Mouse (Mus musculus) heart, embryonic 12.5 days (tissue): Measurements from ENCODE around the gene Lsg1. TPM values are rescaled to one million over a fixed set of nuclear protein-coding genes. Genes with fewer than 3 reads are reported as not detected.

Experiments
- ATAC-seq: fragments of 200-750 bp; cut with Nextera tagmentation; 2 replicates; pipeline ENCODE4 v1.8.0; 2017; ENCODE audit warnings: moderate TSS enrichment, moderate library complexity; ENCODE audit not compliant: insufficient number of reproducible peaks, low FRiP score
- H3K27ac ChIP-seq: fragments of 300-500 bp; sonication (generic); 2 replicates; pipeline ENCODE4 v1.5.1; 2016; ENCODE audit warnings: mild to moderate bottlenecking, moderate library complexity; ENCODE audit not compliant: poor library complexity, severe bottlenecking
- H3K27me3 ChIP-seq: fragments of 300-500 bp; sonication (generic); replicated peaks from 2 replicates; pipeline ENCODE4 v1.6.1; 2016; ENCODE audit warnings: mild to moderate bottlenecking, moderate library complexity
- H3K36me3 ChIP-seq: fragments of 300-500 bp; sonication (generic); 2 replicates; pipeline ENCODE4 v1.6.1; 2016; ENCODE audit warnings: mild to moderate bottlenecking, moderate library complexity
- H3K4me1 ChIP-seq: fragments of 300-500 bp; sonication (generic); replicated peaks from 2 replicates; pipeline ENCODE4 v1.6.1; 2016; ENCODE audit warnings: mild to moderate bottlenecking
- H3K4me2 ChIP-seq: fragments of 300-500 bp; sonication (generic); 2 replicates; pipeline ENCODE4 v1.6.1; 2016; ENCODE audit warnings: mild to moderate bottlenecking, moderate library complexity
- H3K4me3 ChIP-seq: fragments of 300-500 bp; sonication (generic); 2 replicates; pipeline ENCODE4 v1.5.1; 2016; ENCODE audit warnings: mild to moderate bottlenecking
- H3K9ac ChIP-seq: fragments of 300-500 bp; sonication (generic); 2 replicates; pipeline ENCODE4 v1.6.1; 2016; ENCODE audit warnings: mild to moderate bottlenecking, moderate library complexity
- H3K9me3 ChIP-seq: fragments of 300-500 bp; sonication (generic); replicated peaks from 2 replicates; pipeline ENCODE4 v1.6.1; 2016; ENCODE audit warnings: mild to moderate bottlenecking, moderate library complexity
- WGBS: fragments of 180-500 bp; shearing (Covaris S2); methylation state at CpG from one replicate; pipeline ENCODE4 v1.1.7; 2016; 5-methylcytosine and 5-hydroxymethylcytosine counted together
- polyA plus RNA-seq: library from polyadenylated mRNA; unstranded; fragments of >200 nt; fragmentation: Nextera tagmentation; extraction: Ambion mirVana; gene quantifications from 2 replicates; pipeline ENCODE4 v1.2.1, GENCODE M21; 2016

Lsg1 gene
- polyA plus RNA-seq, 1 experiment from 2014 or later = 42.9 TPM

DNA sequence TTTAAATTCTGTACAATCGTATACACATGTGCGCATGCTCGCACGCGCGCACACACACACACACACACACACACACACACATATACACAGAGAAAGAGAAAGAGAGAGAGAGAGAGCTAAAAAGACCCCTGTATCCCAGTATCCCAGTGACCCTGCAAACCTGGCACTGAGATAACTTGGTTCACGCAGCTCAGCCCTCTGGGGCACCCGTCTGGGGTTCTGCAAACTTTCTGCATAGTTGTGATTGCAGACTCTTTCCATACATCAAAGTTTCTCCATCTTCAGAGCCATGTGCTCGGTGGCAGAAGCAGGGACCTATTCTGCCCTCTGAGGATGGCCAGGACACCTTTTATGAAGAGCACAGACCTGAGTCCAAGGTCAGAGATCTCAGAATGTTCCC, 70.4 kb downstream of the Lsg1 start:
- Histone ChIP-seq H3K9ac (no peak overlapping the region), H3K27ac (no peak overlapping the region), H3K9me3 (0 out of 2 replicates have a peak, but pooled peaks cover 5% of the 10 kb centered on the region), H3K4me1 (peaks cover 51% of the 10 kb centered on the region), H3K27me3 (no peaks in the 10 kb centered on the region), H3K36me3 (peaks cover 13% of the 10 kb centered on the region; the same call in 1 of the 2 replicates), H3K4me3 (no peak overlapping the region), H3K4me2 (no peak overlapping the region)
- 87% methylated on average over 9 of the region's 9 CpGs for WGBS
- no peak for ATAC-seq

DNA sequence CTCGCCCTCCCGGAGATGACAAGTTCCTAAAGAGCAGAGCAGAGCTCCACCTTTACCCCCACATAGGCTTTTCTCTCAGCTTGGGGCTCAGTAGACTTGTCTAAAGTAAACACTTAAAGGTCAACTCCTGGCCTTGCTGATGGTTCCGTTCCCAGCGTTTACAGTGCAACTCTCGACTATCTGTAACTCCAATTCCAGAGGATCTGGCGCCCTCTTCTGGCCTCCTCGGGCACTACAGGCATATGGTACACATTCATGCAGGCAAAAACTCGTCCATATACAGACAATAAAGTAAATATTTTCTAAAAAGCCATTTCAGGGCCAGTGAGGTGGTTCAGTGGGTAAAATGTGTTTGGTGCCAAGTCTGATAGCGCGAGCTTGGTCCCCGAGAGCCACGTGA, 72.0 kb downstream of the Lsg1 start:
- Histone ChIP-seq H3K27ac (no peak overlapping the region), H3K27me3 (no peaks in the 10 kb centered on the region), H3K36me3 (peaks cover 12% of the 10 kb centered on the region; the same call in 1 of the 2 replicates), H3K4me1 (peaks cover 61% of the 10 kb centered on the region), H3K9ac (no peak overlapping the region), H3K9me3 (0 out of 2 replicates have a peak, but pooled peaks cover 5% of the 10 kb centered on the region), H3K4me3 (no peak overlapping the region), H3K4me2 (no peak overlapping the region)
- no peak for ATAC-seq
- WGBS = 67% methylated on average over 12 of the region's 12 CpGs

- 0 out of 2 replicates have a peak, but pooled peaks cover 5% of the 10 kb centered on the region for H3K9me3 ChIP-seq
- peaks cover 6% of the 10 kb centered on the region; the same call in 1 of the 2 replicates for H3K27me3 ChIP-seq
- peak overlapping the region; percentile 22; the same call in 1 of the 2 replicates for H3K4me2 ChIP-seq
- H3K4me1 ChIP-seq = peaks cover 53% of the 10 kb centered on the region
- H3K4me3 ChIP-seq = no peak overlapping the region
- 50% methylated on average over 20 of the region's 20 CpGs for WGBS
- 0 out of 2 replicates have a peak overlapping the region, but pooled peaks have one; percentile 29 for H3K9ac ChIP-seq
- H3K36me3 ChIP-seq = peaks cover 12% of the 10 kb centered on the region; the same call in 1 of the 2 replicates
- H3K27ac ChIP-seq = peak overlapping the region; percentile 66
- peak; percentile 9; the same call in 1 of the 2 replicates for ATAC-seq
These were observed 74.1 kb downstream of the Lsg1 start for GRCm38 (mm10) chr16:30513050-30514024.

GRCm38 (mm10) chr16:30512375-30513049, 74.9 kb downstream of the Lsg1 start:
- Histone ChIP-seq H3K4me2 (peak overlapping the region; percentile 22), H3K4me3 (no peak overlapping the region)
- ATAC-seq = 0 out of 2 replicates have a peak, but pooled peaks have one; percentile 10

GRCm38 (mm10) chr16:30511563-30512340, 75.6 kb downstream of the Lsg1 start:
- H3K9me3 ChIP-seq = 0 out of 2 replicates have a peak, but pooled peaks cover 5% of the 10 kb centered on the region
- peaks cover 12% of the 10 kb centered on the region; the same call in 1 of the 2 replicates for H3K36me3 ChIP-seq
- peak overlapping the region; percentile 97 for H3K27ac ChIP-seq
- WGBS = 81% methylated on average over 13 of the region's 13 CpGs
- peaks cover 6% of the 10 kb centered on the region; the same call in 1 of the 2 replicates for H3K27me3 ChIP-seq
- peak overlapping the region; percentile 87 for H3K9ac ChIP-seq
- H3K4me1 ChIP-seq = peaks cover 46% of the 10 kb centered on the region
- ATAC-seq = no peak
- H3K4me2 ChIP-seq = peak overlapping the region; percentile 74
- peak overlapping the region; percentile 67 for H3K4me3 ChIP-seq

More at GRCm38 (mm10) chr16:30512375-30513049, 74.9 kb downstream of the Lsg1 start:
- Histone ChIP-seq H3K27ac (peak overlapping the region; percentile 66), H3K27me3 (peaks cover 6% of the 10 kb centered on the region; the same call in 1 of the 2 replicates), H3K9me3 (0 out of 2 replicates have a peak, but pooled peaks cover 5% of the 10 kb centered on the region), H3K9ac (0 out of 2 replicates have a peak overlapping the region, but pooled peaks have one; percentile 29), H3K4me1 (peaks cover 45% of the 10 kb centered on the region), H3K36me3 (peaks cover 12% of the 10 kb centered on the region; the same call in 1 of the 2 replicates)
- 31% methylated on average over 8 of the region's 8 CpGs for WGBS

- H3K27me3 ChIP-seq = peaks cover 6% of the 10 kb centered on the region; the same call in 1 of the 2 replicates
- peak; percentile 84 for ATAC-seq
These were observed 76.6 kb downstream of the Lsg1 start for GRCm38 (mm10) chr16:30510504-30511451.

More at GRCm38 (mm10) chr16:30510504-30511451, 76.6 kb downstream of the Lsg1 start:
- H3K4me3 ChIP-seq = peak overlapping the region; percentile 67
- H3K36me3 ChIP-seq = peaks cover 7% of the 10 kb centered on the region; the same call in 1 of the 2 replicates
- peak overlapping the region; percentile 87 for H3K9ac ChIP-seq
- H3K4me1 ChIP-seq = peaks cover 52% of the 10 kb centered on the region
- 4% methylated on average over 44 of the region's 44 CpGs for WGBS
- 0 out of 2 replicates have a peak, but pooled peaks cover 5% of the 10 kb centered on the region for H3K9me3 ChIP-seq
- H3K27ac ChIP-seq = peak overlapping the region; percentile 97
- peak overlapping the region; percentile 74 for H3K4me2 ChIP-seq

Other genes with a start within 250 kb of the Lsg1 start
- gene Atp13a3, start 181.6 kb downstream of the Lsg1 start, polyA plus RNA-seq = 17.6 and 17.8 TPM in 2 replicates
- gene Tmem44, start 36.8 kb downstream of the Lsg1 start, polyA plus RNA-seq = 23.8 and 26.9 TPM in 2 replicates
- gene Fam43a, start 12.1 kb upstream of the Lsg1 start, polyA plus RNA-seq = 14.5 and 15.4 TPM in 2 replicates